Mouse (Mus musculus) fat pad, adult 2 months (tissue): ENCODE data around the gene Sohlh2.

Experiments used
- DNase-seq: peaks from one replicate; pipeline ENCODE4 v3.0.0-alpha.2; 2011; ENCODE audit warnings: low read depth, low spot score; ENCODE audit errors: extremely low read depth

Sohlh2 gene

GRCm38 (mm10) chr3:55206413-55206812 is 24.6 kb downstream of the Sohlh2 start:
- DNase-seq: no peak

DNA sequence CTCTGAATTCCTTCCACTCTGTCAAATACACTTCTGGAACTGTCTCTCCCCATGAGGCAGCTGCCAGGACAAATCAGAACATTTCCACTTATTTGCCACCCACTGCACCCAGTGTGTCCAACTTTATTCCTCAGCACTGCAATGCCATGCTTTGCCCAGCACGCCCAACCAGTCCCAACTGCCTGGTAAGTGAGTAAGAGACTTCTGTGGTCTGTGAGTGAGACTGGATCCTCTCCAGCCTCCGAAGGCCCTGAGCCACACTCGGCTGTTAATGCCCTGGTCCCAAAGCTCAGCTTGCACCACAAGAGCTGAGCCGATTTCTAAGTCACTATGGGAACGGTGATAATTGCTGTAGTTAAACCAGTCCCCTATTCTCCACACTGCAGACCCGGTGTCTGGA is 25.8 kb downstream of the Sohlh2 start:
- DNase-seq: no peak

DNA sequence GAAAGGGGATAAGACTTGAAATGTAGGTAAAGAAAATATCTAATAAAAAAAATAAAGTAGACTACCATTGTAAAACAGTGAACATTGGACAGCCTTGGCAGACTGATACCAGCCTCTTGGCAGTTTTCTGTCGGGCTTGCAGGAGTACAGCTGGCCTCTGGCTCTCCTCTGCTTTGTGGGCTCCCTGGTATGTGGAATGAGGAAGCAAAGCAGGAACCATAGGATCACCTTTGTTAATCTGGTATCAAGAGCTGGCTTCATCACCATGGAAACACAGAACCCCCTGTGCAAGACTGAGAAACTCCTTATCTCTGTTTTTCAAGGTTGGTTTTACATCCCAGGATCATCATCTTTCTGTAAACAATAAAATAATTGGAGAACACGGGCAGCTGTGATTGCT is 30.4 kb downstream of the Sohlh2 start:
- DNase-seq: no peak

DNA sequence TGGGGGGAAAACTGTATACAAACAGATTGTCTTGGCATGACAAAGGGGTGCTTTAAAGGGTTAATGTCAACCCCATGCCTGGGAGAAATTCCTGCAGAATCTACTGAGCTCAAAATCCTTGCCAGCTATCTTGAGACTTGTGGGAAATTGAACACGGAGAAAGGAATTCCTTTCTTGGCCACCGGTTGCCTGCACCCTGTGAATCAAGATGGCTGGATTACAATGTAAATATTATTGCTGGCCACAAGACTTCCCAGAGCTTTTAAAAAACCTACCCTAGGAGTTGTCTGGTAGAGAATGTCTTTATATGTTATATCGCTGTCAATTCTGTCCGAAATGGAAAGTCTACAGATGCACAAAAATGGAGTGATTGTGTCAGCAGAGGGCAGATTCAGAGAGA is 32.0 kb downstream of the Sohlh2 start:
- DNase-seq: peak; percentile 28

DNA sequence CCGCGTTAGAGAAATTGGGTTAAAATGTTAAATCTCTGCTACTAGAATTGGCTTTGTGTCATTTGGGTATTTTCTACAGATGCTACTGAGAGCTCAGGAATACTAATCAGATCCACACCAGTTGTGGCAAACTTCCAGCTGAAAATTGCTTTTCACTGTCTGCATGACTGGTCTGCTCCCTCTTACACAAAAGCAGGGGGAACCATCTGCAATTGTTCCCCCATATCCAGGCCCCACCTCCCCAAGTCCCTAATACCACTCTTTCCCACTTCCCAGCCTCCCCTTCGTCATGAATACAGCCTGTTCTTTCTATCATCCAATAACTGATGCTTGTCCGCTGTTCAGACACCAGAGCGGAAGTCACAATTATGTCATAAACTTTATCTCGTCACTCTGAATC is 32.6 kb downstream of the Sohlh2 start:
- DNase-seq: no peak

- no peak for DNase-seq
Measured at GRCm38 (mm10) chr3:55222502-55222901, 40.7 kb downstream of the Sohlh2 start.

GRCm38 (mm10) chr3:55223862-55224261 is 42.0 kb downstream of the Sohlh2 start:
- DNase-seq: no peak

- no peak for DNase-seq
Measured at GRCm38 (mm10) chr3:55226501-55227213, 44.8 kb downstream of the Sohlh2 start.

DNA sequence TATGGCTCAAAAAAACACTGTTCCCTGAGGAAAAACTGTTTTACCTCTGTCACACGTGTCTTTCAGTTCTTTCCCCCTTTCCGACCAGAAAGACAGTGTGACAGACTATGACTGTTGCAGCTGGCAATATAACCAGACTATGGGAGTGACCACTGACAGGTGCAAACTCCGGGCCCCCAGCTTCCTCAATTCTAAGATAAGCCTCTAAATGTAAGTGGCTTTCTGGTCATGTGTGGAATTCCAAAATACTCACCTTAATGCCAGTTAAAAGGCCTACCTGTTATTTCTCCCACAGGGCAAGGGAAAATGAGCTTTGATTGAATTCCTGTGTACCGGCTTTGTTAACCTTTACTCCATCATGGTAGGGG is 45.4 kb downstream of the Sohlh2 start:
- DNase-seq: no peak

DNA sequence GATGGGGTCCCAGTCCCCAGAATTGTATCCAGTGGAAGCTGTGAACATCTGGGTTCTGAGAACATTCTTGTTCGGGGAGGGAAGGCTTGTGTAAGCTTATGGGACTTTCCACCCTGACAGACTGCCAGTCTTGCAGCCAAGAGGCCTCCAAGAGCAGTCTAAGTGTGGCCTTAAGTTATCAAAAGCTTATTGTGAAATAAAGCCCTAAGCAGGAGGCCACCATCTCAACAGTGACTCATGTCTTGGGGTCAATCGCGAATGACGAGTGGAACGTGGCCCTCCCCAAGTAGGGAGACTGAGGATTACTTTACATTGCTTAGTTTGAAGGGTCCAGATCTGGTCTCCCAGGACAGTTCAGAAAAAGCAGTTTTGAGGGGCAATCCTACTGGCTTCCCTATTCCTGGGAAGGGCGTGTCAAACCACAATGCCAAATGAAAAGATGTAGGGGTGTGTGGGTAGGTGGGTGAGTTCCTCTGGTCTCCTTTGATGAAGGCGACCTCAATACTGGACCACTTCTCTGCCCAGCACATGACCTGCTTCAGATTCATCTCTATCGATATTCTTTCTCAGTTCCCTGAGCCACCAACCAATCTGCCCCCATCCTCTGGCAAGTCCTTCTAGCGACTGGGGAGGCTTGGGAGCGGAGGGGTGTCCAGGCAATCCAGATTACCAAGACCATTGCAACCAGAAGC is 60.0 kb downstream of the Sohlh2 start, which contains the start of gene Dclk1:
Dclk1 (plus strand) TSS at position 635 of the 692 bp plus-strand sequence.
- no peak for DNase-seq

DNA sequence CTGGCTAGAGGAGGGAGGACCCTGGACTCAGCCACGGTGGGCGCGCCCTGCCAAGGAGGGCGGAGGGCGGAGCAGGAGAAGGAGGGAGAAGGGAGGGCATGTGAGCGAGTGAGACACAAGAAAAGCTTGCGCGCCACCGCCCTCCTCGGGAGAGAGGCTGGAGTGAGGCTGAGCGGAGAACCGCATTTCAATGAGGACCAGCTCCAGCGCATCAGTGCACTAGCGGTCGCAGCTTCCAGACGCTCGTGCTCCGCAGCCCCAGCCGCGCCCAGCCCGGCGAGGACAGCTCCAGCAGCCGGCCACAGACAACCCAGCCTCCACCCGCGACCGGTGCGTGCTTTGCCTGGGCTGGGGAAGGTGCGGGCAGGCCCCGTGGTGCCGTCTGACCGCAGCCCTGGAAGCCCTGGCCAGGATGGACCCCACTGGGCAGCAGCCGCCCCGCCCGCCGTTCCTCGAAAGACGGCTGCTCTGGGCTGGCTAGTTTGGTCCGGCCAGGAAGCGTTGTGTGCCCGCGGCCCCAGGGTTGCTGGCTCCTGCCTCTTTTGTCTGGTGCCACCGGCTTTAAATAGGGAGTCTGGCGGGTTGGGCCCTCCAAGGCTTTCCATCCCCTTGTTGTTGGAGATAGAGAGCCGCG is 60.7 kb downstream of the Sohlh2 start:
- DNase-seq: no peak

DNA sequence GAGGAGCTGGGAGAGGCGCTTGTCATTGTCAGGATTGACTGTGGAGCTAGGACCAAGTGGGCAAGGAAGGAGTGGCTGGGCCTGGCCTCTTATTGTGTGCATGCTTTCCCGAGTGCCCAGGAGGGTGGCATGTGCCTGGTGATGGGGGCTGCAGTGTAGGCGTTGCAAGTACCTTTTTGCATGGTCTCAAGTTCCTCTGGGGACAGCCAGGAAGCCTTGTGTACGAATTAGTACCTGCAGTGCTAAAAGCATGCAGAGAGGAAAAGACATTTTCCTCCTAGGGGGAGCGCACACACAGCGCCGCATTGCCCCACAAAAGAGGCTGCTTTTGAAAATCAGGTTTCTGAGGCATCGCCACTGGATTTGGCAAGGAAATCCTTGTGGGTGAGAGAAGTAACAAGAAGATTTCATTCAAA is 61.2 kb downstream of the Sohlh2 start:
- no peak for DNase-seq

DNA sequence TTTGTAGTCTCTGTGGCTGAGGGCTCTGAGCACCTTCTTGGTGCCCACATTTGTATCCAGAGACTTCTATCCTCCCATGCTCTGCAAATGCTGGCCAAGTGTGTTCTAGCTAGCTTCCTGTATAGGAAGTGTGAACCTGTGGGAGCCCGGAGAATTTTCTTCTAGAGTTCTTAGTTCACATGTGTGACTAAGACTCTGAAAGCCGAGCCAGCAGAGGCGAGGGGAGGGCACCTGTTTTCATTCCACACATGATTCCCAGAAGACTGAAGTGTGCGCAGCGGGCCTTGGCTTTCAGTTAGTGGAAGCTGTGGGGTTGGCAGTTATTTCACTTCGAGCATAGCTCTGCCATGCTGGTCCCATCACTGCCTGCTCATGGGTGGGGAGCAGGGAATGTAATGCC is 62.3 kb downstream of the Sohlh2 start:
- no peak for DNase-seq

GRCm38 (mm10) chr3:55246618-55247272 is 64.9 kb downstream of the Sohlh2 start:
- DNase-seq: no peak

GRCm38 (mm10) chr3:55248048-55248447 is 66.2 kb downstream of the Sohlh2 start:
- no peak for DNase-seq

GRCm38 (mm10) chr3:55248508-55248907 is 66.7 kb downstream of the Sohlh2 start:
- no peak for DNase-seq

DNA sequence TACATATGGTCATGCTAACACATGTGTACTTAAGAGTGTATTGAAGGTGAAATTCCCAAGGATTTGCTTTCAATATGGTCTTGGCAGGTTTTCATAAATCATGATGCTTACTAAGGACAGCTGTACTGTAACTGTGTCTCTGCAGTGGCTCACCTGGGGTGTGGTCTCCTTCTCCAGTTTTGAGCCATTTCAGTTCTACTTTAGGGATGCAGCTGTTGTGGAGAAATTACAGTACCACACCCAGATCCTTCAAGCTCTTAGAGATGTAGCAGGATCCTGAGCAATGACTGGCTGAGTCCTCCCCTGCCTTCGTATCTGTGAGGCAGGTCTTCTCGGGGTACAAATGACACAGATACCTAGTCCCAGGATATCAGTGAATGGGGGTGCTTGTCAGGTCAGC is 68.8 kb downstream of the Sohlh2 start:
- no peak for DNase-seq
